Mouse (Mus musculus) forebrain, embryonic 11.5 days (tissue): Measurements from ENCODE around the gene Olfr921. TPM values are rescaled to one million over a fixed set of nuclear protein-coding genes. Genes with fewer than 3 reads are reported as not detected.

ENCODE experiments used
- ATAC-seq: fragments of 200-750 bp; cut with Nextera tagmentation; replicated peaks from 2 replicates; pipeline ENCODE4 v1.8.0; 2017; ENCODE audit warnings: moderate TSS enrichment; ENCODE audit not compliant: low FRiP score
- DNase-seq: peaks from one replicate; pipeline ENCODE4 v3.0.0-alpha.2; 2017; ENCODE audit warnings: low spot score
- H3K27ac ChIP-seq: fragments of 300-500 bp; sonication (generic); 2 replicates; pipeline ENCODE4 v1.5.1; 2014; ENCODE audit warnings: low read depth, low read length
- H3K27me3 ChIP-seq: fragments of 300-500 bp; sonication (generic); 2 replicates; pipeline ENCODE4 v1.6.1; 2014; ENCODE audit warnings: mild to moderate bottlenecking, low read length, mixed read lengths; ENCODE audit not compliant: control insufficient read depth, insufficient read depth
- H3K36me3 ChIP-seq: fragments of 300-500 bp; sonication (generic); 2 replicates; pipeline ENCODE4 v1.6.1; 2014; ENCODE audit warnings: mild to moderate bottlenecking, low read length, moderate library complexity, mixed read lengths; ENCODE audit not compliant: control insufficient read depth, insufficient read depth
- H3K4me1 ChIP-seq: fragments of 300-500 bp; sonication (generic); replicated peaks from 2 replicates; pipeline ENCODE4 v1.6.1; 2014; ENCODE audit warnings: low read length, mixed read lengths; ENCODE audit not compliant: control insufficient read depth, insufficient read depth
- H3K4me2 ChIP-seq: fragments of 300-500 bp; sonication (generic); 2 replicates; pipeline ENCODE4 v1.6.1; 2014; ENCODE audit warnings: low read depth, mild to moderate bottlenecking, low read length, moderate library complexity, mixed read lengths; ENCODE audit not compliant: severe bottlenecking
- H3K4me3 ChIP-seq: fragments of 300-500 bp; sonication (generic); 2 replicates; pipeline ENCODE4 v1.5.1; 2014; ENCODE audit warnings: low read depth, low read length
- H3K9ac ChIP-seq: fragments of 300-500 bp; sonication (generic); 2 replicates; pipeline ENCODE4 v1.6.1; 2014; ENCODE audit warnings: low read length
- H3K9me3 ChIP-seq: fragments of 300-500 bp; sonication (generic); 2 replicates; pipeline ENCODE4 v1.6.1; 2016; ENCODE audit warnings: low read length, mixed read lengths; ENCODE audit not compliant: control insufficient read depth
- WGBS: fragments of 180-500 bp; shearing (Covaris S2); extraction: QIAGEN DNeasy Blood & Tissue Kit; methylation state at CpG from one replicate; pipeline ENCODE4 v1.1.7; 2014; 5-methylcytosine and 5-hydroxymethylcytosine counted together
- polyA plus RNA-seq: library from polyadenylated mRNA; unstranded; fragments of >200 nt; fragmentation: Nextera tagmentation; extraction: Ambion mirVana; gene quantifications from 2 replicates; pipeline ENCODE4 v1.2.1, GENCODE M21; 2014

Gene Olfr921
- polyA plus RNA-seq, 1 experiment from 2014 or later = not detected

- no peaks in the 10 kb centered on the region for H3K36me3 ChIP-seq
- no peak for ATAC-seq
- no peak overlapping the region for H3K9ac ChIP-seq
- no peak overlapping the region for H3K27ac ChIP-seq
- no peaks in the 10 kb centered on the region for H3K4me1 ChIP-seq
- DNase-seq = no peak
- no peak overlapping the region for H3K4me2 ChIP-seq
- no peaks in the 10 kb centered on the region for H3K9me3 ChIP-seq
- 88% methylated on average over 1 of the region's 1 CpGs for WGBS
- H3K4me3 ChIP-seq = no peak overlapping the region
- H3K27me3 ChIP-seq = no peaks in the 10 kb centered on the region
Observed at GRCm38 (mm10) chr9:38815458-38815986, 42.7 kb downstream of the Olfr921 start.

DNA sequence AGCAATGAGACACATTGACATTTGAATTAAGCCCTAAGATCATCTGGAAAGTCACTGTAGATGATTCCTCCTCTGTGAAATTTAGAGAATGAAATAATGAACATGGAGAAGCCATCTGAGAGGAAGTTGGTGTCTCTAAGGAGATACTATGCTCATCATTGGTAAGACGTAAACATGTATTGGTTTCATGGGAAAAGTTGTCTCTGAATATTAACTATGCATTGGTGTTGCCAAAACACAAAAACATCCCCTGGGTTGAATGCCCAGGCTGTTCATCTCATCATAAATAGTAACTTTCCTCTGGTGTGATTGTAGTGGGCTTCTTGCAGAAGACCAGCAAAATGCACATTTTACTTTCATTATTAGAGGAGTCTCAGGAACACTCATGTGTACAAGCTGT is 53.4 kb downstream of the Olfr921 start, which contains the start of gene Olfr923:
Olfr923 (plus strand) TSS at position 301 of the 400 bp plus-strand sequence.
- Histone ChIP-seq H3K27ac (no peak within 1 kb of the TSS), H3K4me1 (no peaks in the 10 kb centered on the region), H3K9me3 (no peaks in the 10 kb centered on the region), H3K9ac (no peak within 1 kb of the TSS), H3K4me3 (no peak within 1 kb of the TSS), H3K36me3 (no peaks in the 10 kb centered on the region), H3K27me3 (no peaks in the 10 kb centered on the region), H3K4me2 (no peak within 1 kb of the TSS)
- 86% methylated on average over 1 of the region's 1 CpGs for WGBS
- ATAC-seq (no peak), DNase-seq (no peak)

Other genes with a start within 250 kb of the Olfr921 start
- not detected in 2 replicates for gene Olfr910, start 235.2 kb upstream of the Olfr921 start, polyA plus RNA-seq
- not detected in 2 replicates for gene Olfr912, start 192.9 kb upstream of the Olfr921 start, polyA plus RNA-seq
- not detected in 2 replicates for gene Olfr913, start 180.3 kb upstream of the Olfr921 start, polyA plus RNA-seq
- not detected in 2 replicates for gene Olfr914, start 168.0 kb upstream of the Olfr921 start, polyA plus RNA-seq
- gene Olfr916, start 113.2 kb upstream of the Olfr921 start, polyA plus RNA-seq = not detected in 2 replicates
- gene Olfr917, start 107.2 kb upstream of the Olfr921 start, polyA plus RNA-seq = not detected in 2 replicates
- gene Olfr918, start 98.5 kb upstream of the Olfr921 start, polyA plus RNA-seq = not detected in 2 replicates
- not detected in 2 replicates for gene Olfr919, start 69.4 kb upstream of the Olfr921 start, polyA plus RNA-seq
- gene Vwa5a, start 54.8 kb upstream of the Olfr921 start, polyA plus RNA-seq = 9.1 and 9.7 TPM in 2 replicates
- gene Olfr920, start 20.8 kb upstream of the Olfr921 start, polyA plus RNA-seq = not detected in 2 replicates
- not detected in 2 replicates for gene Olfr922, start 41.5 kb downstream of the Olfr921 start, polyA plus RNA-seq
- gene Olfr923, start 53.5 kb downstream of the Olfr921 start, polyA plus RNA-seq = not detected in 2 replicates
- gene Olfr924, start 71.4 kb downstream of the Olfr921 start, polyA plus RNA-seq = not detected in 2 replicates
- not detected in 2 replicates for gene Olfr26, start 82.0 kb downstream of the Olfr921 start, polyA plus RNA-seq
- not detected in 2 replicates for gene Olfr926, start 104.1 kb downstream of the Olfr921 start, polyA plus RNA-seq
- gene Olfr930, start 156.7 kb downstream of the Olfr921 start, polyA plus RNA-seq = not detected in 2 replicates
- gene Olfr933, start 199.2 kb downstream of the Olfr921 start, polyA plus RNA-seq = not detected in 2 replicates
- not detected in 2 replicates for gene Olfr934, start 215.2 kb downstream of the Olfr921 start, polyA plus RNA-seq
- gene Olfr935, start 226.6 kb downstream of the Olfr921 start, polyA plus RNA-seq = not detected in 2 replicates